Mouse (Mus musculus) G1E (cell line): ENCODE measurements around the gene Gm12185.

Experiments
- CTCF ChIP-seq: IDR thresholded peaks from 2 replicates; pipeline ENCODE4 v1.5.1; 2012; ENCODE audit warnings: low read depth, low read length, inconsistent platforms, mixed read lengths
- GATA1 ChIP-seq: IDR thresholded peaks from 2 replicates; pipeline ENCODE4 v1.6.1; 2012; ENCODE audit warnings: borderline replicate concordance, low read length, inconsistent platforms, mixed read lengths
- GATA2 ChIP-seq: IDR thresholded peaks from 2 replicates; pipeline ENCODE4 v1.6.1; 2012; ENCODE audit warnings: low read depth, low read length, inconsistent platforms, borderline replicate concordance
- POLR2AphosphoS5 ChIP-seq: IDR thresholded peaks from 2 replicates; pipeline ENCODE4 v1.6.1; 2012; ENCODE audit warnings: low read depth, low read length, inconsistent platforms; ENCODE audit not compliant: insufficient replicate concordance
- TAL1 ChIP-seq: conservative IDR thresholded peaks from 2 replicates; pipeline ENCODE4 v1.6.1; 2012; ENCODE audit warnings: low read depth, low read length, inconsistent platforms, mixed read lengths

GRCm38 (mm10) chr11:48873591-48874290, 118.3 kb downstream of the Gm12185 start:
- TF ChIP-seq CTCF (no peak), TAL1 (peak; percentile 37; the same call in 1 of the 2 replicates), GATA1 (no peak), GATA2 (no peak), POLR2AphosphoS5 (no peak)
